Mouse (Mus musculus): ENCODE data around the gene Doc2a. TPM values are rescaled to one million over a fixed set of nuclear protein-coding genes. Genes with fewer than 3 reads are reported as not detected.
A peak's percentile ranks its signal among the peaks of the same experiment; 100 is the strongest.

The Doc2a gene
- polyA plus RNA-seq, 1 experiment from 2014 or later = 0.33 TPM

DNA sequence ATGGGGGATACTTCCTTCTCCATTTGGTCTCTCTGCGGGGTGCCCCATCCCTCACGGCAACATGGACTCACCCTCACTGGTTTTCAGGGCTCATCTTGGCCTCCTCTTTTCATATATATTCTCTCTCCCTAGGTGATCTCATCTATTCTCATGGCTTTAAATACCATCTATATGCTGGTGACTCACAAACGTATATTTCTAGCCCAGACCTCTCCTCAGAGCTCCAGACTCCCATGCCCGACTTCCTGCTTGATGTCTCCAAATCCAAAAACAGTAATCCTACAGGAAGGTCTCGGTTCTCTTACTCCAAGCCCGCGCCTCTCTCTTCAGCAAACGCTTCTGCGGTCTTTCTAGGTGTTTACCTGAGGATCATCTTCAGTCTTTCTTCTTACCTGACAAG lies 3.9 kb upstream of the Doc2a start:
- Histone ChIP-seq H3K4me2 (no peak overlapping the region), H3K27ac (ENCODE audit: low read depth) (no peak overlapping the region), H3K4me1 (ENCODE audit: insufficient read depth) (no peaks in the 10 kb centered on the region), H3K9ac (no peak overlapping the region), H3K27me3 (ENCODE audit: insufficient read depth, low read length) (peaks cover 15% of the 10 kb centered on the region), H3K9me3 (ENCODE audit: low read depth, low read length) (no peaks in the 10 kb centered on the region), H3K4me3 (ENCODE audit: low read depth, low read length) (no peak overlapping the region), H3K36me3 (ENCODE audit: insufficient read depth) (no peaks in the 10 kb centered on the region)
- DNase-seq = no peak
- WGBS = 72% methylated on average over 9 of the region's 9 CpGs
- TF ChIP-seq CTCF (IDR thresholded peaks at IDR 0.05; ENCODE audit: low read depth) = no peak
- no peak for ATAC-seq (ENCODE audit: insufficient read depth)

DNA sequence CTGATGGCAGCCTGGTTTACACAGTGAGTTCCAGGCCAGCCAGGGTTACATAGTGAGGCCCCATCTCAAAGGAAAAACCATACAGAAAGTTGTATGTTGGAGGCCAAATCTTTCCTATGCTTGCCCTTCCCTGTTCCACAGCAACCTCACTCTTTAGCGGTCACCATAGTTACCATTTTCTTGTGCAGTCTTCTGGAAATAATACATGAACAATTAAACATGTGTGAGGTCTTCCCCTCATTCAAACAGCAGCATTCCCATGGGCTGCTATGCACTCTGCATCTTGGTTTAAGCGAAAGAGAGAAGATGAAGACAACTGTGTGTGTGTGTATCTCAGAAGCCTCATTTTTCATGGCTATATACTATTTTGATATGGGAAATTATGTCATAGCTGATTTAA lies 1.7 kb upstream of the Doc2a start:
- no peak overlapping the region for H3K9ac ChIP-seq
- H3K27me3 ChIP-seq (ENCODE audit: insufficient read depth, low read length) = peaks cover 32% of the 10 kb centered on the region
- no peaks in the 10 kb centered on the region for H3K36me3 ChIP-seq (ENCODE audit: insufficient read depth)
- 90% methylated on average over 2 of the region's 2 CpGs for WGBS
- no peaks in the 10 kb centered on the region for H3K9me3 ChIP-seq (ENCODE audit: low read depth, low read length)
- no peak for DNase-seq
- H3K4me2 ChIP-seq = no peak overlapping the region
- H3K27ac ChIP-seq (ENCODE audit: low read depth) = no peak overlapping the region
- ATAC-seq (ENCODE audit: insufficient read depth) = no peak
- H3K4me3 ChIP-seq (ENCODE audit: low read depth, low read length) = no peak overlapping the region
- H3K4me1 ChIP-seq (ENCODE audit: insufficient read depth) = no peaks in the 10 kb centered on the region
- no peak for TF ChIP-seq CTCF (IDR thresholded peaks at IDR 0.05; ENCODE audit: low read depth)

DNA sequence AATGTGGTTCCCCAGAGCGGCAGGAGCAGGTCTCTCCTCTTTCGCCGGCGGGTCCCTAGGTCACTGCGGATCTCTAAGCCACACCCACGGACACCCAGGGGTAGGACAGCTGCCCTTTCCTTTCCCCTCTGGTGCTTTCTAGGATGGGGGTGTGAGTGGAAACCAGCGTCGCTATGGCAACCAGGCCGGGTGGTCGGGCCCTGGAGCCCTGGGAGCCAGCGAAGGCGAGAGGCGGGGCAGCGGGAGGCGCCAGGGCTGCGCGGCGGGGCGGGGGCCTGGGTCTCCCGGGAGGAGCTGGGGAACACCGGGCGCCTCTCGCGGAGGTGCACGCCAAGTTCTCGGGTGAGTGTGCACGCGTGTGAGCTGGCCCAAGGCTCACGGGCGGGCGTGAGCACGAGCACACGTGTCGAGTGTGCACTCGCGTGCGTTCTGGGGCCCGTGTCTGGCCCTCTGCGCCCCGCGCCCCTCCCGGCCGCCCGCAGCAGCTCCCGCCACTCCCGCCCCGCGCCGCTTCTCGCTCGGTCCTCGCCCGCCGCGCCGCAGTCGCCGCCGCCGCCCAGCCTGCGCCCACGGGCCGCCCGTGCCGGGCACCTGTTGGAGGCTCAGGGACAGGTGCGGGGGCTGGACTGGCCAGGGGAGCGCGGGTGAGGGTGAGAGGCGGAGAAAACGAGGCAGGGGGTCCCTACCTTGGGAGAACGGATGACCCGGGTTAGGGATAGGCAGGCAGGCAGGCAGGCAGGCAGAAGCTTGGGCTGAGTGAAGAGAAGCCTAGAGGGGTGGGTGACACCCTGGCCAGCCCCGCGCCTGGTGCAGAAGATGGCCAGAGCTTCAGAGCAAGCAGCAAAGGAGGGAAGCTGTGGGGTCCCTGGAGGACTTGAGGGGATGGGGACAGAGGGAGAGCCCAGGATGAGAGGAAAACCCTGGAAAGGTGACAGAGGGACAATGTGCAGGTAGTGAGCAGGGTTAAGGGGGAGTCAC lies 494 bp downstream of the Doc2a start:
- ATAC-seq (ENCODE audit: insufficient read depth) = peak; percentile 44
- Histone ChIP-seq H3K9me3 (ENCODE audit: low read depth, low read length) (no peaks in the 10 kb centered on the region), H3K9ac (peak overlapping the region; percentile 57), H3K27me3 (ENCODE audit: insufficient read depth, low read length) (peaks cover 32% of the 10 kb centered on the region), H3K4me1 (ENCODE audit: insufficient read depth) (no peaks in the 10 kb centered on the region), H3K4me2 (peak overlapping the region; percentile 96), H3K36me3 (ENCODE audit: insufficient read depth) (peaks cover 12% of the 10 kb centered on the region), H3K4me3 (ENCODE audit: low read depth, low read length) (peak overlapping the region; percentile 52), H3K27ac (ENCODE audit: low read depth) (no peak overlapping the region)
- 2% methylated on average over 72 of the region's 74 CpGs for WGBS
- peak; percentile 50 for DNase-seq
- TF ChIP-seq CTCF (IDR thresholded peaks at IDR 0.05; ENCODE audit: low read depth) = no peak

DNA sequence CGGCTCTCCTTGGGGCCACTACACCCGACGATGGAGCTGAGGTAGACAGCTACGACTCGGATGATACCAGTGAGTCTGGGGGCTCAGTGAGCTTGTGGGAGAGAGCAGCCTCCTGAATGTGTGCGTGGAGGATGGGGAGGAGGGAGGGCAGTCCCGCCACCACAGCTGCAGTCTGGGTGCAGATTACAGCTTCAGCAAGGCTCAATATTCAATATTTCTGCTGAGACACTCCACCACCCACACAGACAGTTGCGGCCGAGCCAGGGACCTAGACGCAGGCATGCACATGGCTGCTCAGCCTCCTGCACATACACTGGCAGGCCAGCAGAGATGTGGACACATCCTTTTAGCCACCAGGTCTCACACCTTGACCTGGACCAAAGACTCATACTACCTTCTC lies 1.6 kb downstream of the Doc2a start:
- Histone ChIP-seq H3K9me3 (ENCODE audit: low read depth, low read length) (no peaks in the 10 kb centered on the region), H3K27me3 (ENCODE audit: insufficient read depth, low read length) (peaks cover 32% of the 10 kb centered on the region), H3K4me3 (ENCODE audit: low read depth, low read length) (0 out of 2 replicates have a peak overlapping the region, but pooled peaks have one; percentile 52), H3K4me2 (peak overlapping the region; percentile 96; the same call in 1 of the 2 replicates), H3K36me3 (ENCODE audit: insufficient read depth) (peaks cover 23% of the 10 kb centered on the region), H3K27ac (ENCODE audit: low read depth) (no peak overlapping the region), H3K4me1 (ENCODE audit: insufficient read depth) (no peaks in the 10 kb centered on the region), H3K9ac (no peak overlapping the region)
- DNase-seq (no peak), ATAC-seq (ENCODE audit: insufficient read depth) (no peak)
- WGBS = 17% methylated on average over 10 of the region's 10 CpGs
- TF ChIP-seq CTCF (IDR thresholded peaks at IDR 0.05; ENCODE audit: low read depth) = no peak

DNA sequence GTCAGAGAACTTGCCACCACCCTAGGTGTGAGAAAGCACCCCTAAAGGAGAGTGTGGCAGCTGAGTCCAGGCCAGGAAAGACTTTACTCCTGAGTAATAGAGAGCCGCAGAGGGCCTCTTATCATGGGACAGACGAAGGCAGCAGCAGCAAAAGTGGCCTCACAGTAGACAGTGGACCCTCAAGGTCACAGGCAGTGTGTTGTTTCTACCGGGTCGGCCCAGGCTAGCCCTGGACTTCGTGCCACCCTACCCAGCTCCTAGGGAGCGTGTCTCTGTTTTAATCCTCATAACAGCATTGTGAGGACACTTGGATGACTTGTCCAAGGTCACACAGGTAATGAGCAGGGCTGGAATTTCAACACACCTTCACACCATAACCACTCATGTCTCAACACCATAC lies 2.9 kb downstream of the Doc2a start:
- ATAC-seq (ENCODE audit: insufficient read depth) (no peak), DNase-seq (no peak)
- Histone ChIP-seq H3K4me3 (ENCODE audit: low read depth, low read length) (no peak overlapping the region), H3K36me3 (ENCODE audit: insufficient read depth) (peaks cover 36% of the 10 kb centered on the region), H3K4me2 (no peak overlapping the region), H3K4me1 (ENCODE audit: insufficient read depth) (no peaks in the 10 kb centered on the region), H3K9me3 (ENCODE audit: low read depth, low read length) (no peaks in the 10 kb centered on the region), H3K27me3 (ENCODE audit: insufficient read depth, low read length) (peaks cover 32% of the 10 kb centered on the region), H3K9ac (no peak overlapping the region), H3K27ac (ENCODE audit: low read depth) (no peak overlapping the region)
- no peak for TF ChIP-seq CTCF (IDR thresholded peaks at IDR 0.05; ENCODE audit: low read depth)
- WGBS = 71% methylated on average over 6 of the region's 6 CpGs

DNA sequence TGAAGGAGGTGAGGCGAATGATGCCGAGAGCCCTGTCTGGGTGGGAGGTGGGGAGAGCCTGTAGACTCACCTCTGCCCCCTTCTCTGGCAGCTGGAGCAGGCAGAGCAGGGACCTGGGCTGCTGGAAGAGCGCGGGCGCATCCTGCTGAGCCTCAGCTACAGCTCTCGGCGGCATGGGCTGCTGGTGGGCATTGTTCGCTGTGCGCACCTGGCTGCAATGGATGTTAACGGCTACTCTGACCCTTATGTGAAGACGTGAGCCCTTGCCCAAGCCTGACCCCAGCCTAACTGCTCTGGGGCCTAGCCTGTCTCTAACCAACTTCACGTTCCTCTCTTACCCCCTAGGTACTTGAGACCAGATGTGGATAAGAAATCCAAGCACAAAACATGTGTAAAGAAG lies 4.0 kb downstream of the Doc2a start:
- DNase-seq (no peak), ATAC-seq (ENCODE audit: insufficient read depth) (no peak)
- Histone ChIP-seq H3K36me3 (ENCODE audit: insufficient read depth) (peaks cover 46% of the 10 kb centered on the region), H3K9ac (no peak overlapping the region), H3K4me3 (ENCODE audit: low read depth, low read length) (no peak overlapping the region), H3K4me1 (ENCODE audit: insufficient read depth) (no peaks in the 10 kb centered on the region), H3K9me3 (ENCODE audit: low read depth, low read length) (no peaks in the 10 kb centered on the region), H3K4me2 (no peak overlapping the region), H3K27me3 (ENCODE audit: insufficient read depth, low read length) (peaks cover 32% of the 10 kb centered on the region), H3K27ac (ENCODE audit: low read depth) (no peak overlapping the region)
- no peak for TF ChIP-seq CTCF (IDR thresholded peaks at IDR 0.05; ENCODE audit: low read depth)
- WGBS = 36% methylated on average over 12 of the region's 12 CpGs

DNA sequence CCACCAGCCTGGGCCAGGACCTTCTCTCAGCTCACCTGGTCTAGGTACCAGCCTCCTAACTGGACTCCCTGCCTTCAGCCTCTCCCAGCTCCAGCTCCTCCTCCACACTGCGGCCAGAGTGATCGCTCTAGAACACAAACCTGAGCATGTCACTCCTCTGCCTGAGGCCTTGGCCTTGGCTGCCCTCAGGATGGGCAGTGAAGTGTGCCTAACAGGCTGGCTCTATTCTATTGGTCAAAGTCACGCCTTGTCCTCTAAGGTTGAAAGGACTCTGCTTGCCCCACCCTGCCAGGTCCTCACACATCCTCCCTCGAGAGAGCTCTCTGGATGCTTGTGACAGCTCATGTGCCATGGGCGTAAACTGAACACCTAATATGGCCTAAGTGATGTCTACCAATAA lies 6.2 kb downstream of the Doc2a start:
- no peak for ATAC-seq (ENCODE audit: insufficient read depth)
- TF ChIP-seq CTCF (IDR thresholded peaks at IDR 0.05; ENCODE audit: low read depth) = no peak
- Histone ChIP-seq H3K9ac (no peak overlapping the region), H3K27ac (ENCODE audit: low read depth) (no peak overlapping the region), H3K4me1 (ENCODE audit: insufficient read depth) (no peaks in the 10 kb centered on the region), H3K4me3 (ENCODE audit: low read depth, low read length) (no peak overlapping the region), H3K9me3 (ENCODE audit: low read depth, low read length) (no peaks in the 10 kb centered on the region), H3K36me3 (ENCODE audit: insufficient read depth) (peaks cover 68% of the 10 kb centered on the region), H3K27me3 (ENCODE audit: insufficient read depth, low read length) (peaks cover 15% of the 10 kb centered on the region), H3K4me2 (no peak overlapping the region)
- 88% methylated on average over 5 of the region's 5 CpGs for WGBS
- DNase-seq = no peak

All from lung, embryonic 14.5 days (tissue).